In genomic region chr14:7889834-7890233, GRCm38 (mm10) we compare ENCODE assay signal across 8 mouse cellular contexts.
DNase-seq lines count a peak whose midpoint lies in the region; ATAC-seq and TF ChIP-seq lines count a peak whose summit lies in the region.

No protein-coding gene starts in this region.

- no peak overlapping the region for H3ac ChIP-seq in myocyte (ENCODE audit: control insufficient read depth, insufficient read length)

- 79% methylated on average over 9 of the region's 9 CpGs for WGBS in intestine, embryonic 14.5 days
- WGBS in intestine, embryonic 15.5 days = 74% methylated on average over 9 of the region's 9 CpGs
- WGBS in hindbrain, embryonic 15.5 days = 66% methylated on average over 9 of the region's 9 CpGs

- no peaks in the 10 kb centered on the region for H3K79me2 ChIP-seq in myocyte (ENCODE audit: control insufficient read depth, insufficient read depth)

- ATAC-seq in intestine, embryonic 14.5 days (replicated peaks; ENCODE audit: low FRiP score, low TSS enrichment, low read depth) = no peak
- no peak for ATAC-seq in intestine, embryonic 15.5 days
- no peak for ATAC-seq in hindbrain, embryonic 15.5 days (ENCODE audit: low FRiP score, low read depth)

- H3K4me2 ChIP-seq in intestine, embryonic 14.5 days (ENCODE audit: low read length) = no peak overlapping the region
- no peak overlapping the region for H3K4me2 ChIP-seq in intestine, embryonic 15.5 days (replicated peaks)
- H3K4me2 ChIP-seq in hindbrain, embryonic 15.5 days = peak overlapping the region; percentile 13; the same call in 1 of the 2 replicates
- H3K4me2 ChIP-seq in myocyte (ENCODE audit: low read depth) = peak overlapping the region; percentile 38

- peaks cover 74% of the 10 kb centered on the region for H3K36me3 ChIP-seq in intestine, embryonic 14.5 days (ENCODE audit: control insufficient read depth, insufficient read depth, low read length)
- peaks cover 27% of the 10 kb centered on the region for H3K36me3 ChIP-seq in intestine, embryonic 15.5 days
- H3K36me3 ChIP-seq in hindbrain, embryonic 15.5 days = peaks cover 45% of the 10 kb centered on the region
- peaks cover 46% of the 10 kb centered on the region for H3K36me3 ChIP-seq in myocyte (ENCODE audit: control insufficient read depth, insufficient read depth)

- no peaks in the 10 kb centered on the region for H3K9me3 ChIP-seq in intestine, embryonic 14.5 days (ENCODE audit: control insufficient read depth, low read length)
- H3K9me3 ChIP-seq in intestine, embryonic 15.5 days = no peaks in the 10 kb centered on the region
- no peaks in the 10 kb centered on the region for H3K9me3 ChIP-seq in hindbrain, embryonic 15.5 days

- H3K27me3 ChIP-seq in intestine, embryonic 14.5 days (replicated peaks; ENCODE audit: control insufficient read depth, insufficient read depth, low read length) = no peaks in the 10 kb centered on the region
- no peaks in the 10 kb centered on the region for H3K27me3 ChIP-seq in intestine, embryonic 15.5 days (replicated peaks)
- H3K27me3 ChIP-seq in hindbrain, embryonic 15.5 days = no peaks in the 10 kb centered on the region
- H3K27me3 ChIP-seq in myocyte (ENCODE audit: control insufficient read depth, insufficient read depth, insufficient read length) = no peaks in the 10 kb centered on the region

- H3K4me3 ChIP-seq in intestine, embryonic 14.5 days (ENCODE audit: low read depth, low read length) = no peak overlapping the region
- no peak overlapping the region for H3K4me3 ChIP-seq in intestine, embryonic 15.5 days (replicated peaks)
- H3K4me3 ChIP-seq in hindbrain, embryonic 15.5 days = no peak overlapping the region
- H3K4me3 ChIP-seq in myocyte = no peak overlapping the region

- no peak for TF ChIP-seq POLR2A in myocyte (IDR thresholded peaks at IDR 0.05; ENCODE audit: insufficient read length, low read depth)

- no peak for DNase-seq in intestine, embryonic 14.5 days (ENCODE audit: low spot score)
- DNase-seq in MEL-GATA-1-ER (ENCODE audit: extremely low read depth, low read depth) = peak; percentile 87
- no peak for DNase-seq in cerebellum, adult 11-12 months
- DNase-seq in yolk sac, embryonic 10.5 days (ENCODE audit: low spot score) = no peak
- DNase-seq in left cerebral cortex, postnatal 25 days (ENCODE audit: low spot score in 2 of 2) = no peak

- peaks cover 18% of the 10 kb centered on the region for H3K4me1 ChIP-seq in intestine, embryonic 14.5 days (replicated peaks; ENCODE audit: control insufficient read depth, insufficient read depth, low read length)
- H3K4me1 ChIP-seq in intestine, embryonic 15.5 days (replicated peaks) = 0 out of 2 replicates have a peak, but pooled peaks cover 7% of the 10 kb centered on the region
- H3K4me1 ChIP-seq in hindbrain, embryonic 15.5 days (replicated peaks) = peaks cover 29% of the 10 kb centered on the region

- H3K9ac ChIP-seq in intestine, embryonic 14.5 days (ENCODE audit: low read length) = no peak overlapping the region
- H3K9ac ChIP-seq in intestine, embryonic 15.5 days = no peak overlapping the region
- H3K9ac ChIP-seq in hindbrain, embryonic 15.5 days = no peak overlapping the region

- peak overlapping the region; percentile 87 for H3K27ac ChIP-seq in intestine, embryonic 14.5 days (ENCODE audit: low read depth)
- H3K27ac ChIP-seq in intestine, embryonic 15.5 days = no peak overlapping the region; the same call in 1 of the 2 replicates
- peak overlapping the region; percentile 92 for H3K27ac ChIP-seq in hindbrain, embryonic 15.5 days (replicated peaks)

- intact Hi-C loops in left cerebral cortex, postnatal 25 days (cut with DNase I) = loop anchor here (2.0 to 5.0 kb wide), 2 partner anchors 37 to 71 kb away; no protein-coding TSS in a partner anchor

TF ChIP-seq in myocyte, 11 proteins besides CTCF, POLR2A, EP300 and RAD21:
- TF ChIP-seq E2F4 (IDR thresholded peaks at IDR 0.05; ENCODE audit: insufficient read depth) (no peak), MAX (IDR thresholded peaks at IDR 0.05; ENCODE audit: low read depth) (no peak)

Comparison
In these comparisons a context has a peak if more than half of its experiments do, and no peak if none do; other contexts are left out.
1. H3K4me2 ChIP-seq: peak in hindbrain, embryonic 15.5 days (single experiment) and myocyte (single experiment); none in intestine, embryonic 14.5 days (single experiment) and intestine, embryonic 15.5 days (single experiment).